Mouse (Mus musculus): ENCODE results near the gene Calb2.
A peak's percentile ranks its signal among the peaks of the same experiment; 100 is the strongest.

The Calb2 gene

GRCm38 (mm10) chr8:110130537-110130936, 37.5 kb downstream of the Calb2 start:
- peak; percentile 79 for DNase-seq (ENCODE audit: low read depth, low spot score)

DNA sequence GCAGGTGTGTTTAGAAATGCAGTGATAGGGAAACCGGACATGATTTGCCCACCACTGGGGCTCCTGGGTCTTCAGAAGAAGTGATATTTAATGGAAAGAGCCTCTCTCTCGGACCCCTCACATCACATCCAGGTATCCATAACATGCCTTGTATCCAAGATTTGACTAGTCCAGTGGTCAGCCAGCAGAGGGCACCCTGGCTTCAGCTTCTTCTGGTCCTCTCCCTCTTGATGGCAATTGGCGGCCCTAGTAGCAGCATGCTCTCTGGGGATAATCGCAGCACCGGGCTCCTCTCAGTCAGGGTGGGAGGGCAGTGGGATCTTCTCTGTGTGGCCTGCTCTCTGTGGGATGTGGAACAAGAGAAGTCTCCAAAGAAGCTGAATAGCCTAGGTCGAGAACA, 48.3 kb downstream of the Calb2 start:
- DNase-seq (ENCODE audit: low read depth, low spot score): peak; percentile 18

DNA sequence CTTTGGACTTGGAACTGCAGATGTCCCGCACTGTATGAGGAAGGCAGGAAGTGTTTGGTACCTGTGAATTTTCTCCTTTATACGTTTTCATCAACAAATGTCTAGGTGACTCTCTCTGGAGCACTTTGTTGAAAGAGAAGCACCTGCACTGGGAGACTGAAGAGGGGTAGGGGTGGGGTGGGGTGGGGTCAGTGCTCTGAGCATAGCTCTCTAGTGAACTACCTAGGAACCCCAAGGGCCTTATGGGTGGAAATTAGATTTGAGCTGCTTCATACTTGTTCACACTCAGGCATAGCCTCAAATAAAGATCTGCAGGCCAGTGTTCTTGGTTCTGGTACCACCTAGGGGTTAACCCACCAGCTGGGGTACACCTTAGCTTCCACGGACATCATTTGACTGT, 65.4 kb downstream of the Calb2 start, which contains the start of gene Gm17720:
Gm17720 (minus strand) TSS at position 101 of the 400 bp plus-strand sequence.
- no peak for DNase-seq (ENCODE audit: low read depth, low spot score)

- DNase-seq (ENCODE audit: low read depth, low spot score): no peak
These were observed 66.3 kb downstream of the Calb2 start for GRCm38 (mm10) chr8:110101676-110102075.

- no peak for DNase-seq (ENCODE audit: low read depth, low spot score)
These were observed 67.1 kb downstream of the Calb2 start, which contains the start of gene Gm21964 for GRCm38 (mm10) chr8:110100907-110101306. TSS of gene Gm21964 (plus strand) at chr8:110101207.

GRCm38 (mm10) chr8:110091869-110092268, 76.1 kb downstream of the Calb2 start:
- no peak for DNase-seq (ENCODE audit: low read depth, low spot score)

Measured in forelimb bud, embryonic 11.5 days (tissue).